Mouse (Mus musculus): ENCODE measurements at regions not wholly inside any gene's neighbourhood (a gene's known extent, or its start where the extent isn't known, plus 50 kb on each side); places are given as distances from the start of the nearest gene placed in this dataset.

GRCm38 (mm10) chr6:148514124-148514523, 69.9 kb upstream of the Tmtc1 start:
- H3K4me1 ChIP-seq (ENCODE audit: control insufficient read depth, low read depth, low read length) = peaks cover 57% of the 10 kb centered on the region
- 77% methylated on average over 6 of the region's 6 CpGs for WGBS (ENCODE audit: insufficient replicate concordance)

GRCm38 (mm10) chr6:148513134-148513533, 68.9 kb upstream of the Tmtc1 start:
- WGBS (ENCODE audit: insufficient replicate concordance) = 37% methylated on average over 2 of the region's 2 CpGs
- H3K27ac ChIP-seq (ENCODE audit: low read length) = peak overlapping the region; percentile 72

More at GRCm38 (mm10) chr6:148514124-148514523, 69.9 kb upstream of the Tmtc1 start:
- H3K36me3 ChIP-seq (ENCODE audit: control insufficient read depth, insufficient read depth) = no peaks in the 10 kb centered on the region
- no peak overlapping the region for H3K4me3 ChIP-seq (ENCODE audit: low read depth, low read length)
- H3K4me2 ChIP-seq (ENCODE audit: low read depth, low read length) = no peak overlapping the region
- H3K27ac ChIP-seq (ENCODE audit: low read length) = peak overlapping the region; percentile 72
- H3K9ac ChIP-seq (ENCODE audit: low read depth, low read length) = no peak overlapping the region
- no peaks in the 10 kb centered on the region for H3K9me3 ChIP-seq (replicated peaks; ENCODE audit: control insufficient read depth, low read length)
- no peak for ATAC-seq (ENCODE audit: low read depth)
- H3K27me3 ChIP-seq (ENCODE audit: control insufficient read depth, insufficient read depth, low read depth, low read length) = no peaks in the 10 kb centered on the region

DNA sequence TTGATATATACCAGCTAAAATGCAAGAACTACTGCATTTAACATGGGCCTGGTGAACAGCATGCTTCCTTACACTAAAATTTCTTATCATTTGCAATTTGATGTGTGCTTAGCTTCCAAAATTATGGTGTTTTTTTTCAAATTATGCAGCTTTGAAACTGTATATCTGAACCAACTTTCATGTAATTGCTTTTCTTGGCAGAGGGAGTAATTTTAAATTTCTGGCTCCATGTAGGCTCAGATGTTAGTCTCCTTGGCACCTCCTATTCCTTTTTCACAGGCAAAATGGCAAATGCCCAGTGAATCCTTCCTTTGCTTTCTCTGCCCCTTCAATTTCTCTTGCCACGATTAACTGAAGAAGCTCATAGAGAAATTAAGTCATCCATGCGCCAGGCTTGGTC, 61.1 kb upstream of the Tmtc1 start:
- H3K27ac ChIP-seq (ENCODE audit: low read length) = no peak overlapping the region
- no peak overlapping the region for H3K4me3 ChIP-seq (ENCODE audit: low read depth, low read length)
- no peaks in the 10 kb centered on the region for H3K9me3 ChIP-seq (replicated peaks; ENCODE audit: control insufficient read depth, low read length)
- WGBS (ENCODE audit: insufficient replicate concordance) = 63% methylated on average over 2 of the region's 2 CpGs
- H3K4me2 ChIP-seq (ENCODE audit: low read depth, low read length) = no peak overlapping the region
- H3K36me3 ChIP-seq (ENCODE audit: control insufficient read depth, insufficient read depth) = no peaks in the 10 kb centered on the region
- no peak for ATAC-seq (ENCODE audit: low read depth)
- peaks cover 11% of the 10 kb centered on the region for H3K4me1 ChIP-seq (ENCODE audit: control insufficient read depth, low read depth, low read length)
- H3K9ac ChIP-seq (ENCODE audit: low read depth, low read length) = no peak overlapping the region
- H3K27me3 ChIP-seq (ENCODE audit: control insufficient read depth, insufficient read depth, low read depth, low read length) = no peaks in the 10 kb centered on the region

More at GRCm38 (mm10) chr6:148513134-148513533, 68.9 kb upstream of the Tmtc1 start:
- H3K27me3 ChIP-seq (ENCODE audit: control insufficient read depth, insufficient read depth, low read depth, low read length) = no peaks in the 10 kb centered on the region
- H3K36me3 ChIP-seq (ENCODE audit: control insufficient read depth, insufficient read depth) = no peaks in the 10 kb centered on the region
- peak overlapping the region; percentile 30; the same call in 1 of the 2 replicates for H3K9ac ChIP-seq (ENCODE audit: low read depth, low read length)
- no peak overlapping the region for H3K4me2 ChIP-seq (ENCODE audit: low read depth, low read length)
- H3K4me1 ChIP-seq (ENCODE audit: control insufficient read depth, low read depth, low read length) = peaks cover 52% of the 10 kb centered on the region
- ATAC-seq (ENCODE audit: low read depth) = peak; percentile 60
- no peak overlapping the region for H3K4me3 ChIP-seq (ENCODE audit: low read depth, low read length)
- H3K9me3 ChIP-seq (replicated peaks; ENCODE audit: control insufficient read depth, low read length) = no peaks in the 10 kb centered on the region

DNA sequence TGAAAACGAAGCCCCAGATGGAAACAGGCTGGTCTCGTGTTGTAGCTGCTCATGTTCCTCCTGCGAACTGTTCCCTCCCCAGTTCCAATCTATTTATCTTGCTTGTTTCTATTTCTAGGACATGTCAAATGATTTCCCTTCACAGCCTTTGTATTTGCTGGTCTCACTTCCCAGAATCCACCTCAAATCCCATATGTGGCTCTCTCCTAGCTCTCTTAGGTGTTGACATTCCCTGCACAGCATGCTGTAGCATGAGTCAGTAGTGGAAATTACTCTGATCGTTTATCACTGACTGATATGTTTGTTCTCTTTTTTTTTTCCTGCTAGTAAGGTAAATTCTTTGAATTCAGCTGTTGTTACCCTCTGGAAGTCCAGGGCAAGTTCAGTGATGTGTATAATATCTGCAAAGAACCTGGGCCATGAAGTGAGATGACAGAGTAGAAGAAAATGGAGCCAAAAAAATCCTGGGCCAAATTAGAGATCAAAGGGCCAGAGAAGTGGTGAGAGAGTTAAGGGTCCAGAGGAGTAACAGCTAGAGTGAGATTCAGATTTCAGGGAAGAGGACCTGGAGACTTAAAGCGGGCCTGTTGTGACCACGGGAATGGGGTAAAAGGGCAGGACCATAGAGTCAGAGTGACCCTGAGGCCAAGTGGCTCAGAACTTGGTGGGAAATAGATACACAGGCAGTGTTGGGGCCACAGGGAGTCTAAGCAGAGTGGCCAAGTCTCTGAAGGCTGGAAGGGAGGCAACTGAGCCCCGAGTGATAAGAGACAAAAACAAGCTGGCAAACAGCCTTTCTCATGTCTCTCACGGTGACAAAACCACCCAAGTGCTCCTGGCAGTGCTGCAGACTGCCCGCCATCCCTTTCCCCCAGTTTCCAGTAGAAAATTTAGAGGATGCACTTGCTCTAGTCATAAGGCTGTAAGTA, 56.3 kb upstream of the Tmtc1 start:
- H3K9ac ChIP-seq (ENCODE audit: low read depth, low read length) = no peak overlapping the region
- H3K4me1 ChIP-seq (ENCODE audit: control insufficient read depth, low read depth, low read length) = peaks cover 11% of the 10 kb centered on the region
- H3K36me3 ChIP-seq (ENCODE audit: control insufficient read depth, insufficient read depth) = no peaks in the 10 kb centered on the region
- ATAC-seq (ENCODE audit: low read depth) = peak; percentile 70
- H3K27me3 ChIP-seq (ENCODE audit: control insufficient read depth, insufficient read depth, low read depth, low read length) = no peaks in the 10 kb centered on the region
- H3K4me3 ChIP-seq (ENCODE audit: low read depth, low read length) = no peak overlapping the region
- H3K4me2 ChIP-seq (ENCODE audit: low read depth, low read length) = no peak overlapping the region
- WGBS (ENCODE audit: insufficient replicate concordance) = 49% methylated on average over 9 of the region's 9 CpGs
- H3K27ac ChIP-seq (ENCODE audit: low read length) = peak overlapping the region; percentile 4; the same call in 1 of the 2 replicates
- H3K9me3 ChIP-seq (replicated peaks; ENCODE audit: control insufficient read depth, low read length) = no peaks in the 10 kb centered on the region
